Mouse (Mus musculus): ENCODE measurements around the gene Itgal.

DNA sequence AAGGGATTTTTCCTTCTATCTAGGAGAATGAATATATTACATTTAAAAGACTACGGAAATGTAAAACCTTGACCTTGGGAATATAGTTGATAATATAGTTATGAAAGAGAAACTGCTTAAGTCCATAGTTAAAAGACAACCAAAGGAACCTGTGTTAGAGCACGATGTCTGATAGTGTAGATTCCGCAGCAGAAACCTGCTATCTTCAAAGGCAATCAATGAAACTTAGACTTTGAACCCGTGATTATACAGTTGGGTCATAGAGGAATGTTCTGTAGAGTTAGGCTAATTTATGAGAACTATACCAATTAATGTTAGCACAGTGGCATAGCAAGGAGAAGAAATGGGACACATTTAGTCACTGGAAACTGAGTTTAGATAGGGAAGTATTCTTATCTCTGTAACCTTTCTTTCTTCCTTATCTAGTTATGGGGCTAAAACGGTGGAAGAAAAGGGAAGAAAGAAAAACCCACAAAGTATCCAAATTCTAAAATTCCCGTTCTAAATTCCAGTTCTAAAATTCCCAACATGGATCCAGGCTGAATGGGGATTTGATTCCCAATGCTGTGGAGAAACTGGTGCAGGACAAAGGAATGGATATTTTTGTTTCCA lies 82.4 kb downstream of the Itgal start:
- TF ChIP-seq POLR2A (IDR thresholded peaks at IDR 0.05; ENCODE audit: extremely low read depth, insufficient read depth, low read length) (no peak), CTCF (IDR thresholded peaks at IDR 0.05; ENCODE audit: extremely low read depth, insufficient read depth, low read length) (no peak)
